Mouse (Mus musculus): ENCODE data around the gene Flot2. TPM values are rescaled to one million over a fixed set of nuclear protein-coding genes. Genes with fewer than 3 reads are reported as not detected.

Flot2 gene
- polyA plus RNA-seq, 1 experiment from 2014 or later, result 65.9 TPM

- H3K27me3 ChIP-seq, result no peaks in the 10 kb centered on the region
- H3K4me1 ChIP-seq, result no peaks in the 10 kb centered on the region
- H3K9me3 ChIP-seq, result no peaks in the 10 kb centered on the region
- no peaks in the 10 kb centered on the region for H3K36me3 ChIP-seq
- no peak for ATAC-seq (ENCODE audit: borderline replicate concordance, extremely low read depth, low FRiP score, low TSS enrichment)
- no peak overlapping the region for H3K4me3 ChIP-seq
- no peak overlapping the region for H3K4me2 ChIP-seq
- WGBS, result 71% methylated on average over 4 of the region's 4 CpGs
- no peak overlapping the region for H3K9ac ChIP-seq
- no peak overlapping the region for H3K27ac ChIP-seq
Observed at GRCm38 (mm10) chr11:78086925-78087479, 49.3 kb downstream of the Flot2 start.

- Histone ChIP-seq H3K27me3 (no peaks in the 10 kb centered on the region), H3K36me3 (no peaks in the 10 kb centered on the region), H3K4me3 (no peak overlapping the region), H3K9ac (no peak overlapping the region), H3K4me1 (no peaks in the 10 kb centered on the region), H3K27ac (no peak overlapping the region), H3K4me2 (no peak overlapping the region), H3K9me3 (no peaks in the 10 kb centered on the region)
- no peak for ATAC-seq (ENCODE audit: borderline replicate concordance, extremely low read depth, low FRiP score, low TSS enrichment)
- WGBS, result 61% methylated on average over 5 of the region's 5 CpGs
Observed at GRCm38 (mm10) chr11:78087756-78088281, 50.1 kb downstream of the Flot2 start.

- H3K4me1 ChIP-seq, result peaks cover 21% of the 10 kb centered on the region
- peak overlapping the region; percentile 66 for H3K4me3 ChIP-seq
- ATAC-seq (ENCODE audit: borderline replicate concordance, extremely low read depth, low FRiP score, low TSS enrichment), result no peak
- H3K9ac ChIP-seq, result peak overlapping the region; percentile 68
- no peaks in the 10 kb centered on the region for H3K9me3 ChIP-seq
- H3K27ac ChIP-seq, result peak overlapping the region; percentile 46
- H3K27me3 ChIP-seq, result no peaks in the 10 kb centered on the region
- peak overlapping the region; percentile 74 for H3K4me2 ChIP-seq
- WGBS, result 47% methylated on average over 11 of the region's 11 CpGs
- H3K36me3 ChIP-seq, result no peaks in the 10 kb centered on the region
Observed at GRCm38 (mm10) chr11:78094137-78094503, 56.4 kb downstream of the Flot2 start.

- Histone ChIP-seq H3K27ac (peak within 1 kb of the TSS; percentile 52), H3K4me3 (peak within 1 kb of the TSS; percentile 66), H3K27me3 (no peaks in the 10 kb centered on the region), H3K9ac (peak within 1 kb of the TSS; percentile 68), H3K9me3 (no peaks in the 10 kb centered on the region), H3K4me2 (peak within 1 kb of the TSS; percentile 74), H3K4me1 (peaks cover 21% of the 10 kb centered on the region), H3K36me3 (no peaks in the 10 kb centered on the region)
- under 1% methylated on average over 38 of the region's 38 CpGs for WGBS
- peak; percentile 96 for ATAC-seq (ENCODE audit: borderline replicate concordance, extremely low read depth, low FRiP score, low TSS enrichment)
Observed at GRCm38 (mm10) chr11:78094504-78095143, 56.9 kb downstream of the Flot2 start, which contains the start of gene Fam222b. Fam222b (plus strand) TSS chr11:78094660.

GRCm38 (mm10) chr11:78095144-78095516, 57.4 kb downstream of the Flot2 start:
- H3K4me2 ChIP-seq, result peak overlapping the region; percentile 74
- H3K27me3 ChIP-seq, result no peaks in the 10 kb centered on the region
- peak overlapping the region; percentile 66 for H3K4me3 ChIP-seq
- peak overlapping the region; percentile 68 for H3K9ac ChIP-seq
- WGBS, result 14% methylated on average over 5 of the region's 5 CpGs
- no peaks in the 10 kb centered on the region for H3K36me3 ChIP-seq
- no peak for ATAC-seq (ENCODE audit: borderline replicate concordance, extremely low read depth, low FRiP score, low TSS enrichment)
- H3K9me3 ChIP-seq, result no peaks in the 10 kb centered on the region
- 0 out of 2 replicates have a peak overlapping the region, but pooled peaks have one; percentile 52 for H3K27ac ChIP-seq
- peaks cover 21% of the 10 kb centered on the region for H3K4me1 ChIP-seq

- no peak for ATAC-seq (ENCODE audit: borderline replicate concordance, extremely low read depth, low FRiP score, low TSS enrichment)
- Histone ChIP-seq H3K4me1 (peaks cover 27% of the 10 kb centered on the region), H3K4me2 (peak overlapping the region; percentile 39), H3K27me3 (no peaks in the 10 kb centered on the region), H3K4me3 (peak overlapping the region; percentile 12; the same call in 1 of the 2 replicates), H3K36me3 (no peaks in the 10 kb centered on the region), H3K9ac (0 out of 2 replicates have a peak overlapping the region, but pooled peaks have one; percentile 5), H3K9me3 (no peaks in the 10 kb centered on the region), H3K27ac (peak overlapping the region; percentile 20; the same call in 1 of the 2 replicates)
- 24% methylated on average over 3 of the region's 3 CpGs for WGBS
Observed at GRCm38 (mm10) chr11:78097077-78097476, 59.3 kb downstream of the Flot2 start.

GRCm38 (mm10) chr11:78100746-78101145, 63.0 kb downstream of the Flot2 start:
- Histone ChIP-seq H3K36me3 (no peaks in the 10 kb centered on the region), H3K27me3 (no peaks in the 10 kb centered on the region), H3K4me1 (peaks cover 22% of the 10 kb centered on the region), H3K9ac (no peak overlapping the region), H3K9me3 (no peaks in the 10 kb centered on the region), H3K4me3 (no peak overlapping the region), H3K27ac (no peak overlapping the region), H3K4me2 (no peak overlapping the region)
- 69% methylated on average over 11 of the region's 11 CpGs for WGBS
- no peak for ATAC-seq (ENCODE audit: borderline replicate concordance, extremely low read depth, low FRiP score, low TSS enrichment)

- no peak overlapping the region for H3K9ac ChIP-seq
- no peak overlapping the region for H3K4me3 ChIP-seq
- no peak for ATAC-seq (ENCODE audit: borderline replicate concordance, extremely low read depth, low FRiP score, low TSS enrichment)
- WGBS, result 73% methylated on average over 5 of the region's 5 CpGs
- H3K27me3 ChIP-seq, result no peaks in the 10 kb centered on the region
- H3K27ac ChIP-seq, result no peak overlapping the region
- H3K36me3 ChIP-seq, result no peaks in the 10 kb centered on the region; the same call in 1 of the 2 replicates
- peaks cover 11% of the 10 kb centered on the region for H3K4me1 ChIP-seq
- H3K4me2 ChIP-seq, result no peak overlapping the region
- no peaks in the 10 kb centered on the region for H3K9me3 ChIP-seq
Observed at GRCm38 (mm10) chr11:78102142-78102541, 64.4 kb downstream of the Flot2 start.

GRCm38 (mm10) chr11:78102958-78103747, 65.4 kb downstream of the Flot2 start:
- Histone ChIP-seq H3K27me3 (no peaks in the 10 kb centered on the region), H3K27ac (no peak overlapping the region), H3K4me2 (no peak overlapping the region), H3K4me1 (peaks cover 6% of the 10 kb centered on the region; the same call in 1 of the 2 replicates), H3K36me3 (peaks cover 5% of the 10 kb centered on the region), H3K9ac (no peak overlapping the region), H3K9me3 (no peaks in the 10 kb centered on the region), H3K4me3 (no peak overlapping the region)
- no peak for ATAC-seq (ENCODE audit: borderline replicate concordance, extremely low read depth, low FRiP score, low TSS enrichment)
- 65% methylated on average over 5 of the region's 5 CpGs for WGBS

- Histone ChIP-seq H3K4me3 (no peak overlapping the region), H3K36me3 (peaks cover 5% of the 10 kb centered on the region), H3K9ac (no peak overlapping the region), H3K9me3 (no peaks in the 10 kb centered on the region), H3K4me1 (peaks cover 6% of the 10 kb centered on the region; the same call in 1 of the 2 replicates), H3K27me3 (no peaks in the 10 kb centered on the region), H3K27ac (no peak overlapping the region), H3K4me2 (no peak overlapping the region)
- 91% methylated on average over 5 of the region's 5 CpGs for WGBS
- no peak for ATAC-seq (ENCODE audit: borderline replicate concordance, extremely low read depth, low FRiP score, low TSS enrichment)
Observed at GRCm38 (mm10) chr11:78104501-78104900, 66.8 kb downstream of the Flot2 start.
